25 mouse cellular contexts compared by ENCODE assay signal in genomic region chr6:91536047-91536765, GRCm38 (mm10). TPM values are rescaled to one million over a fixed set of nuclear protein-coding genes. Genes with fewer than 3 reads are reported as not detected.
DNase-seq lines count a peak whose midpoint lies in the region; ATAC-seq and TF ChIP-seq lines count a peak whose summit lies in the region.
"Had no signal": no experiment of that assay in that cellular context is flagged by ENCODE, and none has a peak within 500 bp of the region (broad histone marks: within the 10 kb centered on the region; RNA-seq: fewer than 3 reads in every experiment).

No protein-coding gene starts in this region.

- peak; percentile 66 for DNase-seq in kidney, adult 18-20 months
- DNase-seq in liver, adult 2 months (ENCODE audit: extremely low read depth, low read depth, low spot score), result peak; percentile 84
- peak; percentile 77 to 86 for DNase-seq in kidney, postnatal 36 days
- DNase-seq in forebrain, embryonic 10.5 days (ENCODE audit: extremely low spot score, low spot score), result no peak
- DNase-seq in frontal cortex, postnatal 14 days (ENCODE audit: low spot score in 2 of 2), result no peak
- DNase-seq: adrenal gland, postnatal 14 days; cerebellum, adult 11 months; cerebellum, adult 9-10 months; cerebellum, postnatal 36 days; gastrocnemius, adult 2 months; gastrocnemius, postnatal 36 days; heart, adult 18-20 months; heart, postnatal 10 days; liver; lung, postnatal 4 days; right cerebral cortex, postnatal 4 days had no signal

- no peak for ATAC-seq in kidney, embryonic 14.5 days (ENCODE audit: low FRiP score, low TSS enrichment)
- no peak for ATAC-seq in liver, embryonic 12.5 days
- ATAC-seq: forebrain, embryonic 15.5 days had no signal

- no peaks in the 10 kb centered on the region for H3K27me3 ChIP-seq in kidney, embryonic 14.5 days (ENCODE audit: control insufficient read depth, insufficient read depth, low read length)
- H3K27me3 ChIP-seq in liver, adult 2 months (ENCODE audit: control insufficient read depth, insufficient read depth, low read length), result no peaks in the 10 kb centered on the region
- no peaks in the 10 kb centered on the region for H3K27me3 ChIP-seq in liver, embryonic 12.5 days (replicated peaks)
- H3K27me3 ChIP-seq in forebrain, embryonic 10.5 days (ENCODE audit: poor library complexity, severe bottlenecking), result no peaks in the 10 kb centered on the region
- H3K27me3 ChIP-seq: forebrain, embryonic 15.5 days; midbrain, embryonic 12.5 days; neural tube, embryonic 13.5 days had no signal

- no peak overlapping the region for H3K27ac ChIP-seq in kidney, embryonic 14.5 days (ENCODE audit: low read depth, low read length)
- H3K27ac ChIP-seq in liver, adult 2 months (replicated peaks; ENCODE audit: insufficient read depth, low read depth, low read length), result no peak overlapping the region
- H3K27ac ChIP-seq in liver, embryonic 12.5 days, result no peak overlapping the region
- no peak overlapping the region for H3K27ac ChIP-seq in forebrain, embryonic 10.5 days
- H3K27ac ChIP-seq: forebrain, embryonic 15.5 days; gastrocnemius, adult 2 months; heart, embryonic 13.5 days; hindbrain, embryonic 14.5 days; midbrain, embryonic 12.5 days; neural tube, embryonic 13.5 days had no signal

- no peak for TF ChIP-seq CTCF in liver, adult 2 months (IDR thresholded peaks at IDR 0.05; ENCODE audit: low read depth, low read length)

- no peak overlapping the region for H3K4me2 ChIP-seq in kidney, embryonic 14.5 days (replicated peaks; ENCODE audit: low read depth, low read length)
- no peak overlapping the region for H3K4me2 ChIP-seq in liver, embryonic 12.5 days
- H3K4me2 ChIP-seq: forebrain, embryonic 15.5 days; heart, embryonic 13.5 days; hindbrain, embryonic 14.5 days; midbrain, embryonic 12.5 days; neural tube, embryonic 13.5 days had no signal

- peaks cover 15% of the 10 kb centered on the region for H3K4me1 ChIP-seq in kidney, embryonic 14.5 days (ENCODE audit: control insufficient read depth, insufficient read depth, low read length)
- H3K4me1 ChIP-seq in liver, adult 2 months (ENCODE audit: control insufficient read depth, insufficient read depth, low read length), result no peaks in the 10 kb centered on the region
- H3K4me1 ChIP-seq in liver, embryonic 12.5 days, result no peaks in the 10 kb centered on the region
- peaks cover 16% of the 10 kb centered on the region for H3K4me1 ChIP-seq in forebrain, embryonic 10.5 days
- H3K4me1 ChIP-seq: forebrain, embryonic 15.5 days; midbrain, embryonic 12.5 days had no signal

- H3K9ac ChIP-seq in kidney, embryonic 14.5 days (ENCODE audit: low read depth, low read length), result no peak overlapping the region
- no peak overlapping the region for H3K9ac ChIP-seq in liver, adult 2 months (ENCODE audit: low read depth, low read length)
- H3K9ac ChIP-seq in liver, embryonic 12.5 days, result no peak overlapping the region
- H3K9ac ChIP-seq: forebrain, embryonic 15.5 days; heart, embryonic 13.5 days; hindbrain, embryonic 14.5 days; midbrain, embryonic 12.5 days; neural tube, embryonic 13.5 days had no signal

- H3K9me3 ChIP-seq in kidney, embryonic 14.5 days (ENCODE audit: control insufficient read depth, low read length), result no peaks in the 10 kb centered on the region
- H3K9me3 ChIP-seq in liver, embryonic 12.5 days (replicated peaks), result no peaks in the 10 kb centered on the region
- no peaks in the 10 kb centered on the region for H3K9me3 ChIP-seq in forebrain, embryonic 10.5 days
- H3K9me3 ChIP-seq: forebrain, embryonic 15.5 days; G1E; heart, embryonic 13.5 days; megakaryocyte, embryonic 14.5 days; midbrain, embryonic 12.5 days; neural tube, embryonic 13.5 days had no signal

- no peaks in the 10 kb centered on the region for H3K36me3 ChIP-seq in kidney, embryonic 14.5 days (ENCODE audit: control insufficient read depth, insufficient read depth, low read length)
- no peaks in the 10 kb centered on the region for H3K36me3 ChIP-seq in liver, adult 2 months (ENCODE audit: control insufficient read depth, insufficient read depth, low read length)
- H3K36me3 ChIP-seq in liver, embryonic 12.5 days, result no peaks in the 10 kb centered on the region
- no peaks in the 10 kb centered on the region for H3K36me3 ChIP-seq in forebrain, embryonic 10.5 days (replicated peaks)
- H3K36me3 ChIP-seq: forebrain, embryonic 15.5 days; G1E; heart, embryonic 13.5 days; midbrain, embryonic 12.5 days; neural tube, embryonic 13.5 days had no signal

- 82% methylated on average over 11 of the region's 11 CpGs for WGBS in kidney, embryonic 14.5 days
- 46% methylated on average over 11 of the region's 11 CpGs for WGBS in liver, adult 2 months
- 70% methylated on average over 11 of the region's 11 CpGs for WGBS in liver, embryonic 12.5 days (ENCODE audit: insufficient replicate concordance)
- WGBS in forebrain, embryonic 10.5 days, result 93% methylated on average over 11 of the region's 11 CpGs

- no peaks in the 10 kb centered on the region for H3K79me2 ChIP-seq in liver, adult 2 months (ENCODE audit: control insufficient read depth, insufficient read depth, low read length)

- no peak for TF ChIP-seq POLR2A in liver, adult 2 months (IDR thresholded peaks at IDR 0.05; ENCODE audit: extremely low read depth, insufficient read depth, low read length)

- no peak overlapping the region for H3K4me3 ChIP-seq in kidney, embryonic 14.5 days (ENCODE audit: low read length)
- no peak overlapping the region for H3K4me3 ChIP-seq in liver, adult 2 months (ENCODE audit: insufficient read depth, low read depth, low read length)
- no peak overlapping the region for H3K4me3 ChIP-seq in liver, embryonic 12.5 days
- no peak overlapping the region for H3K4me3 ChIP-seq in forebrain, embryonic 10.5 days
- H3K4me3 ChIP-seq: forebrain, embryonic 15.5 days; gastrocnemius, adult 2 months; heart, embryonic 13.5 days; megakaryocyte, embryonic 14.5 days; midbrain, embryonic 12.5 days; neural tube, embryonic 13.5 days had no signal

RNA-seq across cellular contexts. Expression of gene Lsm3, which starts 20.5 kb away (rescaled TPM):
- 332 and 459 TPM in 2 replicates for polyA plus RNA-seq in kidney, embryonic 14.5 days (2014; fragmentation: Nextera tagmentation; extraction: Ambion mirVana)
- 11.5 and 19.6 TPM in 2 replicates for total RNA-seq in liver, adult 2 months (2014; rRNA removed)
- polyA plus RNA-seq in liver, adult 2 months (2012; rRNA removed), result 3.2 and 3.5 TPM in 2 replicates
- polyA plus RNA-seq in liver, embryonic 12.5 days (2016; fragmentation: Nextera tagmentation; extraction: Ambion mirVana), result 179 and 189 TPM in 2 replicates
- polyA plus RNA-seq in forebrain, embryonic 10.5 days (2016; fragmentation: Nextera tagmentation; extraction: Ambion mirVana), result 433 and 450 TPM in 2 replicates

RNA-seq across cellular contexts. Expression of gene Xpc, which starts 20.5 kb away (rescaled TPM):
- 15.8 and 25.4 TPM in 2 replicates for polyA plus RNA-seq in kidney, embryonic 14.5 days (2014; fragmentation: Nextera tagmentation; extraction: Ambion mirVana)
- 12.4 and 12.6 TPM in 2 replicates for total RNA-seq in liver, adult 2 months (2014; rRNA removed)
- 4.5 and 5.6 TPM in 2 replicates for polyA plus RNA-seq in liver, adult 2 months (2012; rRNA removed)
- 7.7 and 8.3 TPM in 2 replicates for polyA plus RNA-seq in liver, embryonic 12.5 days (2016; fragmentation: Nextera tagmentation; extraction: Ambion mirVana)
- polyA plus RNA-seq in forebrain, embryonic 10.5 days (2016; fragmentation: Nextera tagmentation; extraction: Ambion mirVana), result 22.7 and 23.2 TPM in 2 replicates

Comparison
In these comparisons a context has a peak if more than half of its experiments do, and no peak if none do; other contexts are left out.
1. RNA of gene Lsm3, which starts 20.5 kb away (polyA plus RNA-seq): 433 to 450 TPM in forebrain, embryonic 10.5 days, 332 to 459 TPM in kidney, embryonic 14.5 days and 179 to 189 TPM in liver, embryonic 12.5 days; 3.2 to 3.5 TPM in liver, adult 2 months; every median in the first group is over 10 times any median in the second.
2. DNase-seq: peak in kidney, adult 18-20 months (single experiment), liver, adult 2 months (single experiment) and kidney, postnatal 36 days (2 of 2); none in forebrain, embryonic 10.5 days (single experiment) and frontal cortex, postnatal 14 days (0 of 2).